Mouse (Mus musculus) hindbrain, embryonic 16.5 days (tissue): Measurements from ENCODE around the gene Hint1. TPM values are rescaled to one million over a fixed set of nuclear protein-coding genes. Genes with fewer than 3 reads are reported as not detected.
"Not testable (repeated sequence)": the region's sequence is repeated elsewhere in the genome, so short reads cannot be mapped to it uniquely, and the experiment has no call there.

Experiments
- ATAC-seq: fragments of 200-750 bp; cut with Nextera tagmentation; 2 replicates; pipeline ENCODE4 v1.8.0; 2017; ENCODE audit warnings: moderate TSS enrichment, moderate library complexity
- H3K27ac ChIP-seq: fragments of 300-500 bp; sonication (generic); 2 replicates; pipeline ENCODE4 v1.5.1; 2014; ENCODE audit warnings: low read depth, mild to moderate bottlenecking, control low read depth, low read length, moderate library complexity
- H3K27me3 ChIP-seq: fragments of 300-500 bp; sonication (generic); replicated peaks from 2 replicates; pipeline ENCODE4 v1.6.1; 2014; ENCODE audit warnings: low read length; ENCODE audit not compliant: control insufficient read depth, insufficient read depth
- H3K36me3 ChIP-seq: fragments of 300-500 bp; sonication (generic); 2 replicates; pipeline ENCODE4 v1.6.1; 2014; ENCODE audit warnings: mild to moderate bottlenecking, low read length, moderate library complexity, mixed read lengths; ENCODE audit not compliant: control insufficient read depth, insufficient read depth
- H3K4me1 ChIP-seq: fragments of 300-500 bp; sonication (generic); 2 replicates; pipeline ENCODE4 v1.6.1; 2014; ENCODE audit warnings: low read depth, low read length; ENCODE audit not compliant: control insufficient read depth, insufficient read depth
- H3K4me2 ChIP-seq: fragments of 300-500 bp; sonication (generic); 2 replicates; pipeline ENCODE4 v1.6.1; 2014; ENCODE audit warnings: mild to moderate bottlenecking, low read length, control low read depth, moderate library complexity
- H3K4me3 ChIP-seq: fragments of 300-500 bp; sonication (generic); 2 replicates; pipeline ENCODE4 v1.5.1; 2014; ENCODE audit warnings: mild to moderate bottlenecking, low read length, control low read depth, moderate library complexity
- H3K9ac ChIP-seq: fragments of 300-500 bp; sonication (generic); 2 replicates; pipeline ENCODE4 v1.6.1; 2014; ENCODE audit warnings: low read depth, mild to moderate bottlenecking, control low read depth, low read length, moderate library complexity
- H3K9me3 ChIP-seq: fragments of 300-500 bp; sonication (generic); 2 replicates; pipeline ENCODE4 v1.6.1; 2014; ENCODE audit warnings: mild to moderate bottlenecking, low read length, moderate library complexity; ENCODE audit not compliant: control insufficient read depth
- WGBS: fragments of 180-500 bp; shearing (Covaris S2); extraction: QIAGEN DNeasy Blood & Tissue Kit; methylation state at CpG from one replicate; pipeline ENCODE4 v1.1.7; 2014; 5-methylcytosine and 5-hydroxymethylcytosine counted together
- polyA plus RNA-seq: library from polyadenylated mRNA; unstranded; fragments of >200 nt; fragmentation: Nextera tagmentation; extraction: Ambion mirVana; gene quantifications from 2 replicates; pipeline ENCODE4 v1.2.1, GENCODE M21; 2015

Hint1 gene
- polyA plus RNA-seq, 1 experiment from 2014 or later = 827 TPM

DNA sequence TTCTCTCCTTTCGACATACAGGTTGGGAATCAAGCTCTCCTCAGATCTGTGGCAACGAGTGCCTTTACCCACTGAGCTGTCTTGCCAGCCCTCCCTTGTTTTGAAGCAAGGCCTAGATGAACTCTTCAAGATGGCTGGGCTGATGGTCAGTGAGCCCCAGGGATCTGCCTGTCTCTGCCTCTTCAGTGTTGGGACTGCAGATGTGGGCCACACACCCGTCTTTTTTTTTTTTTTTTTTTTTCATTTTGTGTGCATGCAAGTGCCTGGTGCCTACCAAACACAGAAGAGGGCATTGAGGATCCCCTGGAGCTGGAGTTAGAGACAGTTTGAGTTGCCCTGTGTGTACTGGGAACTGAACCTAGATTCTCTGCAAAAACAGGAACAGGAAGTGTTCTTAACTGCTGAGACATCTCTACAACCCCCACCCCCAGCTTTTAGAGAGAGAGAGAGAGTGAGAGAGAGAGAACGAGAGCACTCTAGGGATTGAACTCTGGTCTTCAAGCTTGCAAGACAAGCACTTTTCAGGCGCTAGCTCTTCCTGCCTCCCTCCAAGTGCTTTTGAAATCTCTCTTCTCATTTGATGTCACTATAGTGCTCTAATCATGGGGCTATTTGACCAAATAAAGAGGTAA lies 18.1 kb downstream of the Hint1 start:
- no peak overlapping the region for H3K9ac ChIP-seq
- no peaks in the 10 kb centered on the region for H3K27me3 ChIP-seq
- no peaks in the 10 kb centered on the region for H3K9me3 ChIP-seq
- H3K4me3 ChIP-seq = no peak overlapping the region
- no peaks in the 10 kb centered on the region for H3K36me3 ChIP-seq
- no peaks in the 10 kb centered on the region for H3K4me1 ChIP-seq
- no peak overlapping the region for H3K27ac ChIP-seq
- WGBS = 69% methylated on average over 5 of the region's 5 CpGs
- no peak for ATAC-seq
- H3K4me2 ChIP-seq = no peak overlapping the region

DNA sequence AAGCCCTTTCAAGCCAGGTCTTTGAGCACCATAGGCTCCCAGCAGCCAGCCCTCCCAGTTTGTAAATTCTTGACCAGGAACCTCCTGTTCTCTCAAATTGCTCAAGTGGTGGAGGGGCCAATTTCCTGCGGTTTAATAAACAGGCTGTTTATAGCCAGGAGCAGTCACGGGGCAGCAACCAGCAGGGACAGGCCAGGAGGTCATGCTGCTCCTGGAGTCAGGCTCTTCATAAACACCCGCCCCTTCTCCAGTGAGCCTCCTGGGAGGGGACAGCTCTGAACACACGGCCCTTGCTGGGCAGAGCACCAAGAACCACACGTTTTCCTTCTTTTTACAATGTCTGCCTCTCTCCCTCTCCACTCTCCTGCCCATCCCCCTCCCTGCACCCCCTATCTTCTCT lies 18.8 kb downstream of the Hint1 start:
- no peak overlapping the region for H3K4me3 ChIP-seq
- no peak overlapping the region for H3K9ac ChIP-seq
- H3K4me2 ChIP-seq = no peak overlapping the region
- no peak for ATAC-seq
- WGBS = 22% methylated on average over 5 of the region's 5 CpGs
- H3K9me3 ChIP-seq = no peaks in the 10 kb centered on the region
- H3K36me3 ChIP-seq = no peaks in the 10 kb centered on the region
- no peaks in the 10 kb centered on the region for H3K27me3 ChIP-seq
- no peak overlapping the region for H3K27ac ChIP-seq
- H3K4me1 ChIP-seq = no peaks in the 10 kb centered on the region

DNA sequence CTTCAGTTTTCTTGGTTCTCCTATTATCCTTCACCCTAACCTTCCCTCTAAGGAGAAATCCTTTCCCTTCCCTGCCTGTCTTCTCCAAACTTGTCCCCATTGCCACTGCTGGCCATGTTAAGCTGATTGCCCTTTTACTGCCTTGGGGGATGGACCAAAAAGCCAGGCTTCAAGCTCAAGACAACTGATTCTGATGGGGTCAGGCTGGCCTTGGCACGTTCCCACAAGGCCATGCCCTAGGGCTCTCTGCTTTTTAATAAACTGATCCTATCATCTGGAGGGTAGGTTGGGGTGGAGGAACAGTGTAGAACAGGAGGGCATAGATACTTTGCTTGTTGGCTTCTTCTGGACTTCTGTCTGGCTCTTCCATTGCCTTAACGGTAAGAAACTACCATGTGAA lies 19.2 kb downstream of the Hint1 start:
- Histone ChIP-seq H3K4me3 (no peak overlapping the region), H3K9ac (no peak overlapping the region), H3K4me2 (no peak overlapping the region), H3K27ac (no peak overlapping the region), H3K9me3 (no peaks in the 10 kb centered on the region), H3K4me1 (no peaks in the 10 kb centered on the region), H3K36me3 (no peaks in the 10 kb centered on the region), H3K27me3 (no peaks in the 10 kb centered on the region)
- no peak for ATAC-seq
- 88% methylated on average over 2 of the region's 2 CpGs for WGBS

DNA sequence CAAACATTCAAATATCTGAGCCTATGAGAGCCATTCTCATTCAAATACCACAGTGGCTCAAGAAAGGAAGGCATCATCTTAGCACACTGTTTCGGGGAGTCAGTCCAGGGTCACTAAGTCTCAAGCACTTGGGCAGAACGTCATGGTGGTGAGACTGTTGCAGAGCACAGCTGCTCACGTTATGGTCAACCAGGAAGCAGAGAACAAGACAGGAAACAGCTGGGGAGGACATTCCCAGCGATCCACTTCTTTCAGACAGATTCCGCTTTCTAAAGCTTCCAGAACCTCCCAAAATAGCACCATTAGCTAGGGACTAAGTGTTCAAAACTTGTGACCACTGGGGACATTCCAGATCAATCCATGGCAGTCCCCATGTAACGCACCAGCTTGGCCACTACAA lies 21.7 kb downstream of the Hint1 start:
- Histone ChIP-seq H3K4me3 (no peak overlapping the region), H3K27ac (no peak overlapping the region), H3K36me3 (no peaks in the 10 kb centered on the region), H3K27me3 (no peaks in the 10 kb centered on the region), H3K4me2 (no peak overlapping the region), H3K4me1 (no peaks in the 10 kb centered on the region), H3K9ac (no peak overlapping the region), H3K9me3 (no peaks in the 10 kb centered on the region)
- no peak for ATAC-seq
- WGBS = 88% methylated on average over 6 of the region's 6 CpGs

DNA sequence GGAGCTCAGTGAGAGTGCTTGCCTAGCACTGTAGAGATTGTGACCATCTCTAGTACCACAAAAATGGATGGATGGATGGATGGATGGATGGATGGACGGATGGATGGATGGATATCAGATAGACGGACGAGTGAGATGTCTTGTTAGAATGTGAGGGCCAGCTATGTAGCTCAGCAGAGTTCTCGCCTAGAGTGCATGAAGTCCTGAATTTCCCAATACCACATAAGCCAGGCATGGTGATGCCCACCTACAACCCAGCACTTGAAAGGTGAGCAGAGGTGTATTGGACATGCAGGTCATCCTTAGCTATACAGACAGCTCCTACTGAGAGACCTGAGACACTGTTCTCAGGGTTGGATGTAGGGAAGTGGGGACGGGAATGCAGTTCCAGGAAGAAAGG lies 25.2 kb downstream of the Hint1 start:
- no peak overlapping the region for H3K27ac ChIP-seq
- 84% methylated on average over 5 of the region's 5 CpGs for WGBS
- H3K9me3 ChIP-seq = no peaks in the 10 kb centered on the region
- no peaks in the 10 kb centered on the region for H3K4me1 ChIP-seq
- no peaks in the 10 kb centered on the region for H3K27me3 ChIP-seq
- no peak for ATAC-seq
- H3K4me3 ChIP-seq = no peak overlapping the region
- H3K36me3 ChIP-seq = no peaks in the 10 kb centered on the region
- no peak overlapping the region for H3K9ac ChIP-seq
- H3K4me2 ChIP-seq = no peak overlapping the region

DNA sequence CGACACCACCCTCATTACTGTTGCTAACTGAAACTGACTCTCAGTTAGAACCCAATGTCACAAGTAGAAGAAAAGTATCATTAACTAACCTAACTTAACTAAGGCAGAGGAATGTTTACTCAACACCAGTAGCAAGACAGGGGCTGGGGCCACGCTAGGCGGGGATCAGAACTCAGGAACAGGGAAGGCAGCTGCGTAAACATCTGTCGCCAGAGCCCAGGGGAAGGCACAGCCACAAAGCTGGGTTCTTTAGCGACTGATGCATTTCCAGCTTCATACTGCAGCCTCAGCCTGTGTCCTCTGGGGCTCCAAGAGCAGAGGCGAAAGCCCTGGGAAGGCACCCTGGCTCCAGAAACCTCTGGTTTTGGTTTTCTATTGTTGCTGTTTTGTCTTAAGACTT lies 25.9 kb downstream of the Hint1 start:
- Histone ChIP-seq H3K4me1 (no peaks in the 10 kb centered on the region), H3K4me3 (no peak overlapping the region), H3K36me3 (no peaks in the 10 kb centered on the region), H3K4me2 (no peak overlapping the region), H3K9me3 (no peaks in the 10 kb centered on the region), H3K27me3 (no peaks in the 10 kb centered on the region), H3K9ac (no peak overlapping the region), H3K27ac (no peak overlapping the region)
- no peak for ATAC-seq
- 57% methylated on average over 7 of the region's 7 CpGs for WGBS

DNA sequence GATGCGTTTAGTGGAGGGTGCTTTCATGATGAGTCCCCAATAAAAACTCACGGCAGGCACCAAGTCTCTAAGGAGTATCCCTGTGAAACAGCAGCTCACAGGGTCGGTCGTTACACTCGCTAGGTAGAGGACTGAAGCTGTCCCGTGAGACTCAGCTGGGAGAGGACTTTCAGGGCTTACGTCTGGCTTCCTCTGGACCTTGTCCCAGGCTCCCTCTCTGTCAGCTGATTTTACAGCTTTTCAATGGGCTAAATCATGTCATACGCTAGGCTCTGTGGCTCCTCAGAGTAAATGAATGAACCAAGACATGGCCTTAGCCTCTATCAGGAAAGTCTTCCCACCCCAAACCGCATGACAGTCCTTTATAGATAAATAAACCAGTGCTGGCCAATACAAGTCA lies 28.4 kb downstream of the Hint1 start:
- no peaks in the 10 kb centered on the region for H3K9me3 ChIP-seq
- no peak for ATAC-seq
- no peak overlapping the region for H3K9ac ChIP-seq
- H3K4me3 ChIP-seq = no peak overlapping the region
- no peak overlapping the region for H3K27ac ChIP-seq
- WGBS = 63% methylated on average over 9 of the region's 9 CpGs
- no peak overlapping the region for H3K4me2 ChIP-seq
- H3K36me3 ChIP-seq = no peaks in the 10 kb centered on the region
- H3K27me3 ChIP-seq = no peaks in the 10 kb centered on the region
- H3K4me1 ChIP-seq = no peaks in the 10 kb centered on the region

DNA sequence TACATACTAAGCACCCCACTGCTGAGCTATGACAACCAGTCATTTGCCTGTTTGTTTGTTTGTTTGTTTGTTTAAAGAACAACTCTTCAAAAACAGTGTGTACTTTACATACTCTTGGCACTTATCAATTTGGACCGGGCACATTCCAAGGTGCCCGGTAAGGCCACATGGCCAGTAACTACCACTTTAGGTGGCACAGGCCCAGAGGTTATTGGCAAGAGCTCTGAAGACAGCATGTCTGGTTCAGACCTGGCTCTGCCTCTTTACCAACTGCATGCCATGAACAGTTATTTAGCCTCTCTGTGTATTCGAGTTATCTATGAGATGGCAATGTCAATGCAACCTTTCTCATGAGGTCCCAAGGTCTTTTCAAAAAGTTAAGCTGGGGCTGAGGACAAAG lies 30.5 kb downstream of the Hint1 start:
- H3K4me2 ChIP-seq, H3K9ac ChIP-seq, ATAC-seq, H3K4me1 ChIP-seq, H3K36me3 ChIP-seq, H3K4me3 ChIP-seq, H3K9me3 ChIP-seq, H3K27ac ChIP-seq, H3K27me3 ChIP-seq: not testable (repeated sequence)
- WGBS = 91% methylated on average over 3 of the region's 3 CpGs

DNA sequence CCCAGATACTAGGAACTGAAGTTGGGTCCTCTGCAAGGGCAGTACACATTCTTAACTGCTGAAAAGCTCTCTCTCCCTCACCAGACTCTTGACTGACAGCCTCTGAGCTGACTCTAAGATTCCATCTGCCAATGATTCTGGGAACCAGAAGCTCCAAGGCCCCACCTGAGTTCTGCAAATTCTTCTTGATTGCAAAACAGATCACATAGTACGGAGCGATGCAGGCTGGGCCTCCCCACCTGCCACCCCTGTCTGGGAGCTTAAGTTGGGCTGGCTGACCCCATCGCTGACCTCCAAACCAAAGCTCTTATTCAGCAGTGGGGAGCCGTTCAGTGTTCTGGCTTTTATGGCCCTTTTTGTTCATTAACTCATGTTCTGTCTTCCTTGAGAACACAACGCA lies 31.3 kb downstream of the Hint1 start:
- Histone ChIP-seq H3K36me3 (no peaks in the 10 kb centered on the region), H3K9ac (no peak overlapping the region), H3K4me2 (no peak overlapping the region), H3K27ac (no peak overlapping the region), H3K4me3 (no peak overlapping the region), H3K4me1 (no peaks in the 10 kb centered on the region; the same call in 1 of the 2 replicates), H3K9me3 (no peaks in the 10 kb centered on the region), H3K27me3 (no peaks in the 10 kb centered on the region)
- 42% methylated on average over 5 of the region's 5 CpGs for WGBS
- ATAC-seq = no peak

DNA sequence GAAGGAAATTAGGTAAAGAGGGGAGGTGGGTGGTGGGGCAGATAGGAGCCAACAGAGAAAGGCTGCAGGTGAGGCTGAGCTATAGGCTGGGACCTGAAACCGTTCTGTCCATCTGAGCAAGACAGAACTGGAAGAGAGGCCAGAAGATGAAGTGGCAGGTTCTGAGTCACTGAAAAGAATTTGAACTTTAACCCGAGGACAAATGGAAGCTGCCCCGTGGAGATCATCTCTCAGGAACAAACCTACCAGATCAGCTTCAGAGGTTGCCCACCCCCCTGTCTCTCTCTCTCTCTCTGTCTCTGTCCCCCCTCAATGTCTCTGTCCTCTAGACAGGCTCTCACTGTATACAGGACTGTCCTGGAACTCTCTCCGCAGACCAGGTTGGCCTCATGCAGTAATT lies 33.5 kb downstream of the Hint1 start:
- WGBS = 74% methylated on average over 4 of the region's 4 CpGs
- no peak overlapping the region for H3K27ac ChIP-seq
- H3K27me3 ChIP-seq = no peaks in the 10 kb centered on the region
- ATAC-seq = no peak
- no peak overlapping the region for H3K4me3 ChIP-seq
- H3K4me2 ChIP-seq = no peak overlapping the region
- no peaks in the 10 kb centered on the region for H3K36me3 ChIP-seq
- no peaks in the 10 kb centered on the region; the same call in 1 of the 2 replicates for H3K4me1 ChIP-seq
- no peaks in the 10 kb centered on the region for H3K9me3 ChIP-seq
- no peak overlapping the region for H3K9ac ChIP-seq
